Comparison of ENCODE assay signal across 8 mouse cellular contexts in genomic region chr4:43669428-43669794, GRCm38 (mm10). TPM values are rescaled to one million over a fixed set of nuclear protein-coding genes. Genes with fewer than 3 reads are reported as not detected.
A peak's percentile ranks its signal among the peaks of the same experiment; 100 is the strongest.
DNase-seq lines count a peak whose midpoint lies in the region; ATAC-seq and TF ChIP-seq lines count a peak whose summit lies in the region.

No protein-coding gene starts in this region.

- 0% methylated on average over 23 of the region's 25 CpGs for WGBS in kidney, embryonic 14.5 days
- under 1% methylated on average over 19 of the region's 25 CpGs for WGBS in forebrain, embryonic 13.5 days
- WGBS in hindbrain, embryonic 13.5 days, result 0% methylated on average over 25 of the region's 25 CpGs
- WGBS in liver, postnatal 0 days (ENCODE audit: insufficient replicate concordance), result under 1% methylated on average over 24 of the region's 25 CpGs
- under 1% methylated on average over 13 of the region's 25 CpGs for WGBS in neural tube, embryonic 11.5 days

- H3K4me2 ChIP-seq in kidney, embryonic 14.5 days (replicated peaks; ENCODE audit: low read depth, low read length), result peak overlapping the region; percentile 74
- H3K4me2 ChIP-seq in forebrain, embryonic 13.5 days, result peak overlapping the region; percentile 94
- peak overlapping the region; percentile 65 for H3K4me2 ChIP-seq in hindbrain, embryonic 13.5 days
- peak overlapping the region; percentile 87 for H3K4me2 ChIP-seq in liver, postnatal 0 days (ENCODE audit: low read depth, low read length)
- H3K4me2 ChIP-seq in neural tube, embryonic 11.5 days (ENCODE audit: low read depth), result peak overlapping the region; percentile 91

- H3K36me3 ChIP-seq in kidney, embryonic 14.5 days (ENCODE audit: control insufficient read depth, insufficient read depth, low read length), result no peaks in the 10 kb centered on the region
- H3K36me3 ChIP-seq in forebrain, embryonic 13.5 days (ENCODE audit: poor library complexity, severe bottlenecking), result peaks cover 6% of the 10 kb centered on the region
- H3K36me3 ChIP-seq in hindbrain, embryonic 13.5 days, result peaks cover 4% of the 10 kb centered on the region
- H3K36me3 ChIP-seq in liver, postnatal 0 days (replicated peaks; ENCODE audit: insufficient read depth, low read length), result no peaks in the 10 kb centered on the region
- H3K36me3 ChIP-seq in neural tube, embryonic 11.5 days (ENCODE audit: control insufficient read depth, insufficient read depth, low read length), result no peaks in the 10 kb centered on the region

- peak overlapping the region; percentile 83 for H3K9ac ChIP-seq in kidney, embryonic 14.5 days (ENCODE audit: low read depth, low read length)
- peak overlapping the region; percentile 88 for H3K9ac ChIP-seq in forebrain, embryonic 13.5 days
- peak overlapping the region; percentile 97 for H3K9ac ChIP-seq in hindbrain, embryonic 13.5 days
- H3K9ac ChIP-seq in liver, postnatal 0 days (replicated peaks), result peak overlapping the region; percentile 69
- H3K9ac ChIP-seq in neural tube, embryonic 11.5 days (ENCODE audit: low read length), result peak overlapping the region; percentile 77

- H3K4me1 ChIP-seq in kidney, embryonic 14.5 days (ENCODE audit: control insufficient read depth, insufficient read depth, low read length), result peaks cover 6% of the 10 kb centered on the region
- peaks cover 37% of the 10 kb centered on the region for H3K4me1 ChIP-seq in forebrain, embryonic 13.5 days
- H3K4me1 ChIP-seq in hindbrain, embryonic 13.5 days (replicated peaks), result peaks cover 45% of the 10 kb centered on the region
- peaks cover 10% of the 10 kb centered on the region for H3K4me1 ChIP-seq in liver, postnatal 0 days (ENCODE audit: insufficient read depth)
- H3K4me1 ChIP-seq in neural tube, embryonic 11.5 days (ENCODE audit: control insufficient read depth, insufficient read depth, low read length), result 0 out of 2 replicates have a peak, but pooled peaks cover 7% of the 10 kb centered on the region

- no peak overlapping the region for H3K27ac ChIP-seq in kidney, embryonic 14.5 days (ENCODE audit: low read depth, low read length)
- peak overlapping the region; percentile 21; the same call in 1 of the 2 replicates for H3K27ac ChIP-seq in forebrain, embryonic 13.5 days
- peak overlapping the region; percentile 83 for H3K27ac ChIP-seq in hindbrain, embryonic 13.5 days
- no peak overlapping the region for H3K27ac ChIP-seq in liver, postnatal 0 days (ENCODE audit: low read depth)
- H3K27ac ChIP-seq in neural tube, embryonic 11.5 days (ENCODE audit: low read depth, low read length), result 0 out of 2 replicates have a peak overlapping the region, but pooled peaks have one; percentile 5

- H3K4me3 ChIP-seq in kidney, embryonic 14.5 days (ENCODE audit: low read length), result peak overlapping the region; percentile 84
- peak overlapping the region; percentile 80 for H3K4me3 ChIP-seq in forebrain, embryonic 13.5 days
- H3K4me3 ChIP-seq in hindbrain, embryonic 13.5 days, result peak overlapping the region; percentile 85
- H3K4me3 ChIP-seq in liver, postnatal 0 days (ENCODE audit: low read depth, low read length), result peak overlapping the region; percentile 79
- peak overlapping the region; percentile 69 for H3K4me3 ChIP-seq in neural tube, embryonic 11.5 days (ENCODE audit: low read depth, low read length)

- H3K27me3 ChIP-seq in kidney, embryonic 14.5 days (ENCODE audit: control insufficient read depth, insufficient read depth, low read length), result peaks cover 15% of the 10 kb centered on the region; the same call in 1 of the 2 replicates
- H3K27me3 ChIP-seq in forebrain, embryonic 13.5 days, result peaks cover 12% of the 10 kb centered on the region
- peaks cover 30% of the 10 kb centered on the region for H3K27me3 ChIP-seq in hindbrain, embryonic 13.5 days
- peaks cover 25% of the 10 kb centered on the region; the same call in 1 of the 2 replicates for H3K27me3 ChIP-seq in liver, postnatal 0 days (ENCODE audit: insufficient read depth, low read length)
- H3K27me3 ChIP-seq in neural tube, embryonic 11.5 days (ENCODE audit: control insufficient read depth, insufficient read depth, low read length), result 0 out of 2 replicates have a peak, but pooled peaks cover 6% of the 10 kb centered on the region

- no peaks in the 10 kb centered on the region for H3K9me3 ChIP-seq in kidney, embryonic 14.5 days (ENCODE audit: control insufficient read depth, low read length)
- no peaks in the 10 kb centered on the region for H3K9me3 ChIP-seq in forebrain, embryonic 13.5 days (replicated peaks)
- no peaks in the 10 kb centered on the region for H3K9me3 ChIP-seq in hindbrain, embryonic 13.5 days
- H3K9me3 ChIP-seq in liver, postnatal 0 days (ENCODE audit: low read length), result no peaks in the 10 kb centered on the region
- H3K9me3 ChIP-seq in neural tube, embryonic 11.5 days (ENCODE audit: control insufficient read depth, low read length), result no peaks in the 10 kb centered on the region

- TF ChIP-seq EP300 in liver, postnatal 0 days (IDR thresholded peaks at IDR 0.05; ENCODE audit: low read depth), result no peak

- no peak for DNase-seq in kidney, adult 11 months
- DNase-seq in liver, postnatal 0 days, result no peak
- DNase-seq in neural tube, embryonic 11.5 days (ENCODE audit: low spot score), result no peak
- DNase-seq in natural killer cell, adult 2 months (ENCODE audit: low spot score in 2 of 2), result no peak

- peak; percentile 89 for ATAC-seq in kidney, embryonic 14.5 days (ENCODE audit: low FRiP score, low TSS enrichment)
- peak; percentile 19; the same call in 1 of the 2 replicates for ATAC-seq in cerebellum, adult (ENCODE audit: insufficient number of reproducible peaks, low FRiP score, low TSS enrichment)
- ATAC-seq in forebrain, embryonic 13.5 days, result peak; percentile 70
- peak; percentile 55 for ATAC-seq in hindbrain, embryonic 13.5 days (ENCODE audit: low FRiP score)
- ATAC-seq in liver, postnatal 0 days, result peak; percentile 85
- peak; percentile 76 for ATAC-seq in neural tube, embryonic 11.5 days (ENCODE audit: insufficient read depth, low FRiP score, low TSS enrichment)

- no peak for TF ChIP-seq CTCF in liver, postnatal 0 days (IDR thresholded peaks at IDR 0.05; ENCODE audit: low read depth)

RNA-seq across cellular contexts. Expression of gene Fam221b, which starts 0.5 kb away (rescaled TPM):
- 2.6 and 3.7 TPM in 2 replicates for polyA plus RNA-seq in kidney, embryonic 14.5 days (2014; fragmentation: Nextera tagmentation; extraction: Ambion mirVana)
- 2.1 and 2.9 TPM in 2 replicates for polyA plus RNA-seq in forebrain, embryonic 13.5 days (2015; fragmentation: Nextera tagmentation; extraction: Ambion mirVana)
- 2.3 and 2.8 TPM in 2 replicates for polyA plus RNA-seq in hindbrain, embryonic 13.5 days (2015; fragmentation: Nextera tagmentation; extraction: Ambion mirVana)
- 1.7 and 1.8 TPM in 2 replicates for polyA plus RNA-seq in liver, postnatal 0 days (2015; fragmentation: Nextera tagmentation; extraction: Ambion mirVana)
- polyA plus RNA-seq in neural tube, embryonic 11.5 days (2014; fragmentation: Nextera tagmentation; extraction: Ambion mirVana), result 2.4 and 3.4 TPM in 2 replicates

RNA-seq across cellular contexts. Expression of gene Tmem8b, which starts 0.6 kb away (rescaled TPM):
- 2.6 and 3.2 TPM in 2 replicates for polyA plus RNA-seq in kidney, embryonic 14.5 days (2014; fragmentation: Nextera tagmentation; extraction: Ambion mirVana)
- polyA plus RNA-seq in forebrain, embryonic 13.5 days (2015; fragmentation: Nextera tagmentation; extraction: Ambion mirVana), result 12.1 and 13.8 TPM in 2 replicates
- 16.2 and 16.6 TPM in 2 replicates for polyA plus RNA-seq in hindbrain, embryonic 13.5 days (2015; fragmentation: Nextera tagmentation; extraction: Ambion mirVana)
- polyA plus RNA-seq in liver, postnatal 0 days (2015; fragmentation: Nextera tagmentation; extraction: Ambion mirVana), result 0.29 and 0.33 TPM in 2 replicates
- polyA plus RNA-seq in neural tube, embryonic 11.5 days (2014; fragmentation: Nextera tagmentation; extraction: Ambion mirVana), result 5.4 and 5.7 TPM in 2 replicates

RNA-seq across cellular contexts. Expression of gene Hint2, which starts 13.1 kb away (rescaled TPM):
- polyA plus RNA-seq in kidney, embryonic 14.5 days (2014; fragmentation: Nextera tagmentation; extraction: Ambion mirVana), result 107 and 136 TPM in 2 replicates
- 75.6 and 79.2 TPM in 2 replicates for polyA plus RNA-seq in forebrain, embryonic 13.5 days (2015; fragmentation: Nextera tagmentation; extraction: Ambion mirVana)
- polyA plus RNA-seq in hindbrain, embryonic 13.5 days (2015; fragmentation: Nextera tagmentation; extraction: Ambion mirVana), result 74.8 and 78.6 TPM in 2 replicates
- 159 and 186 TPM in 2 replicates for polyA plus RNA-seq in liver, postnatal 0 days (2015; fragmentation: Nextera tagmentation; extraction: Ambion mirVana)
- 63.8 and 65.4 TPM in 2 replicates for polyA plus RNA-seq in neural tube, embryonic 11.5 days (2014; fragmentation: Nextera tagmentation; extraction: Ambion mirVana)

RNA-seq across cellular contexts. Expression of gene Spag8, which starts 16.0 kb away (rescaled TPM):
- 0.93 and 1.3 TPM in 2 replicates for polyA plus RNA-seq in kidney, embryonic 14.5 days (2014; fragmentation: Nextera tagmentation; extraction: Ambion mirVana)
- polyA plus RNA-seq in forebrain, embryonic 13.5 days (2015; fragmentation: Nextera tagmentation; extraction: Ambion mirVana), result 3.9 and 6.8 TPM in 2 replicates
- polyA plus RNA-seq in hindbrain, embryonic 13.5 days (2015; fragmentation: Nextera tagmentation; extraction: Ambion mirVana), result 6.1 and 8.4 TPM in 2 replicates
- not detected in 2 replicates for polyA plus RNA-seq in liver, postnatal 0 days (2015; fragmentation: Nextera tagmentation; extraction: Ambion mirVana)
- 0.89 and 1.1 TPM in 2 replicates for polyA plus RNA-seq in neural tube, embryonic 11.5 days (2014; fragmentation: Nextera tagmentation; extraction: Ambion mirVana)

RNA-seq across cellular contexts. Expression of gene Olfr70, which starts 31.2 kb away (rescaled TPM):
- not detected in 2 replicates for polyA plus RNA-seq in kidney, embryonic 14.5 days (2014; fragmentation: Nextera tagmentation; extraction: Ambion mirVana)
- not detected in 2 replicates for polyA plus RNA-seq in forebrain, embryonic 13.5 days (2015; fragmentation: Nextera tagmentation; extraction: Ambion mirVana)
- not detected in 2 replicates for polyA plus RNA-seq in hindbrain, embryonic 13.5 days (2015; fragmentation: Nextera tagmentation; extraction: Ambion mirVana)
- polyA plus RNA-seq in liver, postnatal 0 days (2015; fragmentation: Nextera tagmentation; extraction: Ambion mirVana), result not detected in 2 replicates
- not detected in 2 replicates for polyA plus RNA-seq in neural tube, embryonic 11.5 days (2014; fragmentation: Nextera tagmentation; extraction: Ambion mirVana)

Comparison
In these comparisons a context has a peak if more than half of its experiments do, and no peak if none do; other contexts are left out.
1. ATAC-seq: peak in every context shown above with its lines; median percentile 89 in kidney, embryonic 14.5 days; 85 in liver, postnatal 0 days; 76 in neural tube, embryonic 11.5 days; 70 in forebrain, embryonic 13.5 days; 55 in hindbrain, embryonic 13.5 days; 19 in cerebellum, adult.
2. H3K27ac ChIP-seq: peak in forebrain, embryonic 13.5 days (single experiment), hindbrain, embryonic 13.5 days (single experiment) and neural tube, embryonic 11.5 days (single experiment); none in kidney, embryonic 14.5 days (single experiment) and liver, postnatal 0 days (single experiment).
3. Peak in every context shown above with its lines, with median percentiles within 50 percentile points of each other: H3K4me2 ChIP-seq, H3K4me3 ChIP-seq and H3K9ac ChIP-seq.